Mouse (Mus musculus) brain, embryonic 14.5 days (tissue): ENCODE results near the gene Sufu.

ENCODE experiments used
- CTCF ChIP-seq: fragments of 200-500 bp; IDR thresholded peaks from 2 replicates; pipeline ENCODE4 v1.5.1; 2012; ENCODE audit warnings: inconsistent platforms, mild to moderate bottlenecking, moderate library complexity, borderline replicate concordance; ENCODE audit not compliant: insufficient read depth, insufficient read length; ENCODE audit errors: extremely low read depth
- POLR2A ChIP-seq: fragments of 200-500 bp; IDR thresholded peaks from 2 replicates; pipeline ENCODE4 v1.6.1; 2012; ENCODE audit warnings: mild to moderate bottlenecking, inconsistent platforms, borderline replicate concordance; ENCODE audit not compliant: poor library complexity, insufficient read depth, insufficient read length, severe bottlenecking; ENCODE audit errors: extremely low read depth

DNA sequence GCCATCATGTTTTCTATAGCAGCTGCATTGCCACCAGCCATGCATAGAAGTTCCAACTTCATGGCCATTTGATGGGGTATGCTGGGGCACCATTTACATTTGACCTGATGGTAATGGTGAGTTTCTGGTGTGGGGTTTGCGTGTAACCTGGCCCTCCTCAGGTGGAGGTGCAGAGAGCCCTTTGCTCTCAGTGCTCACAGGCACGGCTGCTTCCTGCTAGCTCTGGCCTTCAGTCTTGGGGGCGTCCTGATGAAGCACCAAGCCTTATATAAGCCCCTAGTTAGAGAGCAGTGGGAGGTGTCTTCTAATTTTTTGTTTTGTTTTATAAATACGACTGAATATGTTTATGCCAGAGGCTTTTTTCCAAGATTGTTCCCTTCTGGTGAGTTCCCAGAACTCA, 21.4 kb downstream of the Sufu start:
- TF ChIP-seq POLR2A = no peak
- no peak for TF ChIP-seq CTCF
